Mouse (Mus musculus): ENCODE data around the gene Mtmr11.

DNA sequence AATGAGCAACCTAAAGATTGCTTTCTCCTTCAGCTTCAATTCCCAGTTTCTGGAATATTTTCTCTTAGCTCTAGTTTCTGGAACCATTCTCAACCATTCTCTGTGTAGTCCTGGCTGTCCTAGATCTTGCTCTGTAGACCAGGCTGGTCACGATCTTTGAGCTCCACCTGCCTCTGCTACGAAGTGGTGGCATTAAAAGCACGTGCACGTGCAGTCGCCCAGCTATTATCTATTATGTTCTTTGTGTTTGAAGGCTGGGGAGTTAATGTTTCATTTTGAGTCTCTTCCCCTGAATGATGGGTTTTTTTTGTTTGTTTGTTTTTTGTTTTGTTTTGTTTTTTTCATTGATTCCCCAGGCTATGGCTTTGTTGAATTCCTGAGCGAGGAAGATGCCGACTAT, 11.4 kb downstream of the Mtmr11 start:
- TF ChIP-seq CTCF (IDR thresholded peaks at IDR 0.05; ENCODE audit: extremely low read depth, insufficient read length, insufficient replicate concordance, low read depth, low read length), result no peak
- TF ChIP-seq POLR2A (IDR thresholded peaks at IDR 0.05; ENCODE audit: low read depth, low read length), result no peak

Data from small intestine, adult 2 months (tissue).